Mouse (Mus musculus): Measurements from ENCODE around the gene Slit3.

The Slit3 gene

GRCm38 (mm10) chr11:35304216-35304975, 183.4 kb downstream of the Slit3 start:
- DNase-seq (ENCODE audit: low read depth, low spot score): no peak

- DNase-seq (ENCODE audit: low read depth, low spot score): no peak
Observed at GRCm38 (mm10) chr11:35305111-35305510, 184.1 kb downstream of the Slit3 start.

GRCm38 (mm10) chr11:35305910-35306309, 184.9 kb downstream of the Slit3 start:
- no peak for DNase-seq (ENCODE audit: low read depth, low spot score)

- DNase-seq (ENCODE audit: low read depth, low spot score): no peak
Observed at GRCm38 (mm10) chr11:35306922-35307321, 185.9 kb downstream of the Slit3 start.

GRCm38 (mm10) chr11:35307992-35308391, 187.0 kb downstream of the Slit3 start:
- no peak for DNase-seq (ENCODE audit: low read depth, low spot score)

- no peak for DNase-seq (ENCODE audit: low read depth, low spot score)
Observed at GRCm38 (mm10) chr11:35315449-35316028, 194.5 kb downstream of the Slit3 start.

- DNase-seq (ENCODE audit: low read depth, low spot score): no peak
Observed at GRCm38 (mm10) chr11:35317221-35317620, 196.2 kb downstream of the Slit3 start.

- no peak for DNase-seq (ENCODE audit: low read depth, low spot score)
Observed at GRCm38 (mm10) chr11:35317775-35318432, 196.9 kb downstream of the Slit3 start.

GRCm38 (mm10) chr11:35318433-35319020, 197.5 kb downstream of the Slit3 start:
- no peak for DNase-seq (ENCODE audit: low read depth, low spot score)

- DNase-seq (ENCODE audit: low read depth, low spot score): no peak
Observed at GRCm38 (mm10) chr11:35320518-35320917, 199.5 kb downstream of the Slit3 start.

GRCm38 (mm10) chr11:35324397-35324796, 203.4 kb downstream of the Slit3 start:
- no peak for DNase-seq (ENCODE audit: low read depth, low spot score)

- no peak for DNase-seq (ENCODE audit: low read depth, low spot score)
Observed at GRCm38 (mm10) chr11:35325131-35325995, 204.3 kb downstream of the Slit3 start.

GRCm38 (mm10) chr11:35326346-35326745, 205.3 kb downstream of the Slit3 start:
- DNase-seq (ENCODE audit: low read depth, low spot score): no peak

- DNase-seq (ENCODE audit: low read depth, low spot score): no peak
Observed at GRCm38 (mm10) chr11:35327899-35328298, 206.9 kb downstream of the Slit3 start.

GRCm38 (mm10) chr11:35331476-35331875, 210.5 kb downstream of the Slit3 start:
- no peak for DNase-seq (ENCODE audit: low read depth, low spot score)

- DNase-seq (ENCODE audit: low read depth, low spot score): no peak
Observed at GRCm38 (mm10) chr11:35336558-35336957, 215.5 kb downstream of the Slit3 start.

GRCm38 (mm10) chr11:35337493-35337892, 216.5 kb downstream of the Slit3 start:
- DNase-seq (ENCODE audit: low read depth, low spot score): no peak

GRCm38 (mm10) chr11:35337927-35338819, 217.1 kb downstream of the Slit3 start:
- DNase-seq (ENCODE audit: low read depth, low spot score): no peak

- DNase-seq (ENCODE audit: low read depth, low spot score): no peak
Observed at GRCm38 (mm10) chr11:35340752-35341151, 219.7 kb downstream of the Slit3 start.

GRCm38 (mm10) chr11:35342486-35342885, 221.5 kb downstream of the Slit3 start:
- no peak for DNase-seq (ENCODE audit: low read depth, low spot score)

Measured in retina, adult 2 months (tissue).